Mouse (Mus musculus): ENCODE data around the gene Sqstm1. TPM values are rescaled to one million over a fixed set of nuclear protein-coding genes. Genes with fewer than 3 reads are reported as not detected.
A peak's percentile ranks its signal among the peaks of the same experiment; 100 is the strongest.
"Not testable (repeated sequence)": the region's sequence is repeated elsewhere in the genome, so short reads cannot be mapped to it uniquely, and the experiment has no call there.

Sqstm1 gene
- polyA plus RNA-seq, 1 experiment from 2014 or later = 176 TPM

DNA sequence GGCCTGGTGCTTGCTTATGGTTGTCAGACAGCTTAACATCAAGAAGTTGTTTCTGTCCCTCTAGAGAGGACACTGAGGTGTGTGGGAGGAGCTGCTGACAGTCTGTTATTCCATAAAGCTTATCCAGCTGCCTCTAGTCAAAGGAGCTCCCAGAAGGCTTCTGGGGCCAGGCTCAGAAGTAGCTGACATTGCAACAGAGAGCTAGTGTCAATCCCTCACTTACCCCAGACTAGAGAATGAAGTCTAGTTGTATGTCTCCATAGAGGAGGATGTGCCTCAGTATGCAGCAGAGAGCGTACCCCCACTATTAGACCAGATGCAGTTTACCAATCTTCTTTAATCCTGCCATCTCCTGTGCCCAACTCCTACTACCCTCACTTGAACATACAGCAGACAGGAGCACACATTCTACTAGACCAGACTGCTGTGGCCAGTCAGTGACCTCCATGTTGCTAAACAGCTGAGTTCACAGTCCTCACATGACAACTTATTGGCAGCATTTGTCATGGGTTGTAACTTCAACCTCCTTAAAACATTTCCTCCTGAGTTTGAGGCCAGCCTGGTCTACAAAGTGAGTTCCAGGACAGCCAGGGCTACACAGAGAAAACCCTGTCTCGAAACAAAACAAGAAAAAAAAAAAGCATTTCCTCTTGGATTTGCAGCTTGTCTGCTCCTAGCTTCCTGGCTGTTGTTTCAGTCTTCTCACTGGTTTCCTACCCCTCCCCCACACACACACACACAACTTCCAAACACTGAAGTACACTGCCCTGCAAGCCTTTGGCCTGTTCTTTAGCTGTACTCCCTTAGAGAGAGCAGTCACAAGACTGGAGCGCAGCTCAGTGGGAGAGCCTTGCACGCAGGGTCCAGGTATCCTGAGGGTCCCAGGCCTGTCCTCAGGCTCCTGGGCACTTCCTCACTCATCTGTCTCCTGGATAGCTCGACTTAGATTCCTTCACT, 31.8 kb downstream of the Sqstm1 start:
- H3K27ac ChIP-seq (ENCODE audit: low read depth, low read length) = no peak overlapping the region
- WGBS = 72% methylated on average over 5 of the region's 5 CpGs
- no peak overlapping the region for H3K4me3 ChIP-seq (ENCODE audit: low read depth, low read length)
- no peaks in the 10 kb centered on the region for H3K9me3 ChIP-seq (ENCODE audit: control insufficient read depth, low read length)
- no peak for DNase-seq (ENCODE audit: low spot score)
- no peaks in the 10 kb centered on the region for H3K27me3 ChIP-seq (replicated peaks; ENCODE audit: control insufficient read depth, insufficient read depth, low read length)
- ATAC-seq (replicated peaks; ENCODE audit: low FRiP score) = no peak
- peaks cover 3% of the 10 kb centered on the region; the same call in 1 of the 2 replicates for H3K36me3 ChIP-seq (ENCODE audit: control insufficient read depth, insufficient read depth, low read length)
- H3K9ac ChIP-seq (ENCODE audit: low read depth, low read length) = no peak overlapping the region
- peaks cover 25% of the 10 kb centered on the region for H3K4me1 ChIP-seq (replicated peaks; ENCODE audit: control insufficient read depth, insufficient read depth, low read length)
- no peak overlapping the region for H3K4me2 ChIP-seq

DNA sequence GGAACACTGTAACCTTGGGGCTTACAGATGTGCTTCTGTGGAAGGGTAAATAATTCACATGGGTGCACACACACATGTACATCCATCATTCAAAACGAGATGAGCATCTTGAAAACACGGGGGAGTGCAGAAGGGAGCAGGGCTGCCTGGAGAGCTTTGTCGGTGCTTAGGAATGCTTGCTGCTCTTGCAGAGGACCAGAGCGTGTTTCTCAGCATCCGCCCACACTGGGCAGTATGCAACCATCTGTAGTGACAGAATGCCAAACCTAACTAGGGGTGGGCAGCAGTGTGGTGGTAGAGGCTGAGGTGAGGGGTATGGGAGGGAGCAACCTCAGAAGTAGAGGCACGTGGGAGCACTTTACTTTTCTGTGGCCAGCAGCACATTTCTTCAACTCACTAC, 33.5 kb downstream of the Sqstm1 start:
- Histone ChIP-seq H3K4me2 (no peak overlapping the region), H3K9me3 (ENCODE audit: control insufficient read depth, low read length) (no peaks in the 10 kb centered on the region), H3K36me3 (ENCODE audit: control insufficient read depth, insufficient read depth, low read length) (peaks cover 3% of the 10 kb centered on the region; the same call in 1 of the 2 replicates), H3K4me3 (ENCODE audit: low read depth, low read length) (no peak overlapping the region), H3K27ac (ENCODE audit: low read depth, low read length) (no peak overlapping the region), H3K4me1 (replicated peaks; ENCODE audit: control insufficient read depth, insufficient read depth, low read length) (peaks cover 18% of the 10 kb centered on the region), H3K9ac (ENCODE audit: low read depth, low read length) (no peak overlapping the region), H3K27me3 (replicated peaks; ENCODE audit: control insufficient read depth, insufficient read depth, low read length) (no peaks in the 10 kb centered on the region)
- ATAC-seq (replicated peaks; ENCODE audit: low FRiP score) = no peak
- 82% methylated on average over 6 of the region's 6 CpGs for WGBS
- no peak for DNase-seq (ENCODE audit: low spot score)

DNA sequence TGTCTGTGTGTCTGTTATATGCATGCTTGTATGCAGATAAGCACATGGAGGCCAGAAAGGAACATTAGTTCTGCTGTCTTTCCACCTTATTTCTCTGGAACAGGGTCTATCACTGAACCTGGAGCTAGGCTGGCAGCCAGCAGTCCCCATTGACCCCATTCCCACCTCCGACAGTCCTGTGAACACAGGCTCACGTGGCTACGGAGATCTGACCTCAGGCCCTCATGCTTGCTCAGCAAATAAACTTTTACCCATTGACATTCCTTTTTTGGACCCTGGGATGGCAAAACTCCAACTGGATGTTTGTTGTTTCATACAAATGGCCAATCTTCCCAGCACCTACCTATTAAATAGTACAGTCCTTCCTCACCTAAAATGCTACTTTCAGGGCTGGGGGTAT, 34.3 kb downstream of the Sqstm1 start:
- H3K36me3 ChIP-seq (ENCODE audit: control insufficient read depth, insufficient read depth, low read length) = peaks cover 3% of the 10 kb centered on the region; the same call in 1 of the 2 replicates
- H3K4me3 ChIP-seq (ENCODE audit: low read depth, low read length) = no peak overlapping the region
- no peak for DNase-seq (ENCODE audit: low spot score)
- no peaks in the 10 kb centered on the region for H3K9me3 ChIP-seq (ENCODE audit: control insufficient read depth, low read length)
- H3K4me1 ChIP-seq (replicated peaks; ENCODE audit: control insufficient read depth, insufficient read depth, low read length) = peaks cover 18% of the 10 kb centered on the region
- no peak for ATAC-seq (replicated peaks; ENCODE audit: low FRiP score)
- no peaks in the 10 kb centered on the region for H3K27me3 ChIP-seq (replicated peaks; ENCODE audit: control insufficient read depth, insufficient read depth, low read length)
- H3K9ac ChIP-seq (ENCODE audit: low read depth, low read length) = no peak overlapping the region
- H3K27ac ChIP-seq (ENCODE audit: low read depth, low read length) = no peak overlapping the region
- 80% methylated on average over 3 of the region's 3 CpGs for WGBS
- no peak overlapping the region; the same call in 1 of the 2 replicates for H3K4me2 ChIP-seq

DNA sequence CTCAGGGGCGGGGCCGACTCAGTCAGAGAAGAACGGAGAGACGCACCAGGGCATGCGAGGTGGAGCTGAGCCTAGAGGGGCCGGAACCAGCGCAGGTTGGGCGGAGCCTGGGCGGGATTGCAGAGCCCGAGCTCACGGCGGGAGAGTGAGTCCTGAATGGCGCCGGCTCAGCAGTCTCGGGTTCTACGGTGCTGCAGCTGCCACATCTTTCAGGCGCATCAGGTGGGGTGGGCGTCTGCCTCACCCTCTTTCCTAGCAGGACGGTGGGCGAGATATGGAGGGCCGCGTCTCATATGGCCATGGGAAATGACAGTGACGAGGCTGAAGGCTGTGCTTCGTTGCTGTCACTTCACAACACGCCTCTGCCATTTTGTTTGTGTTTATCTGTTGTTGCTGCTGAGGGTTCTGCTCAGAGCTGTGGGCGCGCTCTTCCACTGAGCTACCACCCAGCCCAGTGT, 35.9 kb downstream of the Sqstm1 start:
- H3K27ac ChIP-seq (ENCODE audit: low read depth, low read length) = peak overlapping the region; percentile 75
- H3K36me3 ChIP-seq (ENCODE audit: control insufficient read depth, insufficient read depth, low read length) = peaks cover 5% of the 10 kb centered on the region; the same call in 1 of the 2 replicates
- H3K27me3 ChIP-seq (replicated peaks; ENCODE audit: control insufficient read depth, insufficient read depth, low read length) = no peaks in the 10 kb centered on the region
- peak; percentile 99 for ATAC-seq (replicated peaks; ENCODE audit: low FRiP score)
- no peaks in the 10 kb centered on the region for H3K9me3 ChIP-seq (ENCODE audit: control insufficient read depth, low read length)
- peak; percentile 97 for DNase-seq (ENCODE audit: low spot score)
- peaks cover 18% of the 10 kb centered on the region for H3K4me1 ChIP-seq (replicated peaks; ENCODE audit: control insufficient read depth, insufficient read depth, low read length)
- H3K9ac ChIP-seq (ENCODE audit: low read depth, low read length) = peak overlapping the region; percentile 88
- H3K4me3 ChIP-seq (ENCODE audit: low read depth, low read length) = peak overlapping the region; percentile 76
- under 1% methylated on average over 27 of the region's 27 CpGs for WGBS
- peak overlapping the region; percentile 93 for H3K4me2 ChIP-seq

DNA sequence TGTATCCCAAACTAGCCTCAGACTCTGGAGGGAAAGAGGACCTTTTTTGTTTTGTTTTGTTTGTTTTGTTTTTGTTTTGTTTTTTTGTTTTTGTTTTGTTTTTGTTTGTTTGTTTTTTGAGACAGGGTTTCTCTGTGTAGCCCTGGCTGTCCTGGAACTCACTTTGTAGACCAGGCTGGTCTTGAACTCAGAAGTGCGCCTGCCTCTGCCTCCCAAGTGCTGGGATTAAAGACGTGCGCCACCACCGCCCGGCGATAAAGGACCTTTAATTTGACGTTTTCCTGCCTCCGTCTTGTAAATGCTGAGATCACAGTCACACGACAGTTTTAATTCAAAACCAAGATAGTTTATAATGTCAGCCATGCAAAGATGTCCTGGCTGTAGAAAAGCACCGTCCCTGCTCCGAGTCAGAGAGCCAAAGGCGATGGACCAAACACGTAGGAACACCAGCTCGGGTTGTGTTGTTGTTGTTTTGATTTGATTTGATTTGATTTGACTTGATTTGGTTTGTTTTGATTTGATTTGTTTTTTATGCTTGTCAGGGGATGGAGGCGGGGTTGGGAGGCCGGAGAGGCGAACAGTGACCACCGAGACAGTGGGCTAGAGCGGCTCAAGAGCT, 36.4 kb downstream of the Sqstm1 start, which contains the start of gene Mrnip:
Gene Mrnip, plus strand, starts transcription at position 334 of the 619 bp plus-strand sequence.
- H3K9me3 ChIP-seq (ENCODE audit: control insufficient read depth, low read length); DNase-seq (ENCODE audit: low spot score); H3K36me3 ChIP-seq (ENCODE audit: control insufficient read depth, insufficient read depth, low read length); H3K27me3 ChIP-seq (replicated peaks; ENCODE audit: control insufficient read depth, insufficient read depth, low read length): not testable (repeated sequence)
- 4% methylated on average over 19 of the region's 19 CpGs for WGBS
- peak; percentile 6; the same call in 1 of the 2 replicates for ATAC-seq (replicated peaks; ENCODE audit: low FRiP score)
- Histone ChIP-seq H3K4me2 (peak within 1 kb of the TSS; percentile 93), H3K4me1 (replicated peaks; ENCODE audit: control insufficient read depth, insufficient read depth, low read length) (peaks cover 18% of the 10 kb centered on the region), H3K9ac (ENCODE audit: low read depth, low read length) (peak within 1 kb of the TSS; percentile 88), H3K4me3 (ENCODE audit: low read depth, low read length) (peak within 1 kb of the TSS; percentile 76), H3K27ac (ENCODE audit: low read depth, low read length) (peak within 1 kb of the TSS; percentile 75)

DNA sequence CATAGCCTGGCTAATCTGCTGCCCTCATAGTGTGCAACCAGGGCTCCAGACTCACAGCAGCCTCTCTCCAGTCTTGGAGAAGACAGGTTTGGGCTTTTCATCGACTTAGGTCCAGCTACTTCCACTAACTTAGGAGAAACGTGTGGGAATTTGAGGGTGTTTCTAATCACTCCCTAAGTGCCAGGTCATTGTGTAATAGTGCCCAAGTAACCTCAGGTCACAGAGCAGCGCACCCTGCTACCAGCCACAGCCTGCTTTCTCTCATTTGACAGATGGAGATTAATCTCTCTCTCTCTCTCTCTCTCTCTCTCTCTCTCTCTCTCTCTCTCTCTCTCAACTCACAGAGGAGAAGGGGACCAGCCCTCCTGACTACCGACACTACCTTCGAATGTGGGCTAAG, 42.3 kb downstream of the Sqstm1 start:
- DNase-seq (ENCODE audit: low spot score) (no peak), ATAC-seq (replicated peaks; ENCODE audit: low FRiP score) (no peak)
- Histone ChIP-seq H3K4me2 (no peak overlapping the region), H3K27ac (ENCODE audit: low read depth, low read length) (no peak overlapping the region), H3K4me3 (ENCODE audit: low read depth, low read length) (no peak overlapping the region), H3K36me3 (ENCODE audit: control insufficient read depth, insufficient read depth, low read length) (peaks cover 9% of the 10 kb centered on the region), H3K4me1 (replicated peaks; ENCODE audit: control insufficient read depth, insufficient read depth, low read length) (no peaks in the 10 kb centered on the region), H3K9me3 (ENCODE audit: control insufficient read depth, low read length) (no peaks in the 10 kb centered on the region), H3K9ac (ENCODE audit: low read depth, low read length) (no peak overlapping the region), H3K27me3 (replicated peaks; ENCODE audit: control insufficient read depth, insufficient read depth, low read length) (no peaks in the 10 kb centered on the region)
- 86% methylated on average over 5 of the region's 5 CpGs for WGBS

DNA sequence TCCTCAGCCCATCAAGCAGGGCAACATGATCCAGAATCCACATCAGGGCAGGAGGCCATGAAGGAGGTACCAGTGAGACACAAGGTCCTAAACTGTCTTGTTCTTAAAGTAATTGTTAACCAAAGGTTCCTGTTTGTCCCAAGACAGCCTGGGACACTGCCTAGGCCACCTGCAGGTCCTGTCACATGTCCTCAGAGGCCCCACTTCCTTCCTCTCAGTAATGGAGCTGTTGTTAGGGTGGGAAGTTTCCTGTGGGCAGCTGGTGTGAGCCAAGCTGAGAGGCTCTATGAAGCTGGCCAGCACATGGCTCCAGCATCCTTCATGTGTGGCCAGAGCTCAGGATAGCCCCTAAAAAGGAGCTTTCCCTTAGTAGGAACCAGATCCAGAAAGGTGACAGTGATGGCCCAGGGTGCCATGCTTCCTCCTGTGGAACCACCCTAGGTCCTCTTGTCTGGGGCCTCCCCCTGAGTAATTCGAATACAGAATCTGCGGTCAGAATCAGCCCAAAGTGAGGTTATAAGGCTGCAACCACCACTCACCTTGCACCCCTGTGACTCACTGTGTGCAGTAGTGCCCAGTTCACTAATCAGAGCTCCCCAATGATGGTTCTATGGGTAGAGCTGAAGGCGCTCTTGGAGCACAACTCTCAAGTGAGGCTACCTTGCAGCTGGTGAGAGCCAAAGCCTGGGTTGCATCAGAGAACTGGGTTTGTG, 48.1 kb downstream of the Sqstm1 start:
- peaks cover 30% of the 10 kb centered on the region for H3K36me3 ChIP-seq (ENCODE audit: control insufficient read depth, insufficient read depth, low read length)
- no peaks in the 10 kb centered on the region for H3K9me3 ChIP-seq (ENCODE audit: control insufficient read depth, low read length)
- H3K4me1 ChIP-seq (replicated peaks; ENCODE audit: control insufficient read depth, insufficient read depth, low read length) = peaks cover 4% of the 10 kb centered on the region; the same call in 1 of the 2 replicates
- no peaks in the 10 kb centered on the region for H3K27me3 ChIP-seq (replicated peaks; ENCODE audit: control insufficient read depth, insufficient read depth, low read length)
- no peak overlapping the region for H3K27ac ChIP-seq (ENCODE audit: low read depth, low read length)
- H3K9ac ChIP-seq (ENCODE audit: low read depth, low read length) = no peak overlapping the region
- no peak for ATAC-seq (replicated peaks; ENCODE audit: low FRiP score)
- WGBS = 85% methylated on average over 3 of the region's 3 CpGs
- DNase-seq (ENCODE audit: low spot score) = no peak
- H3K4me2 ChIP-seq = no peak overlapping the region
- no peak overlapping the region for H3K4me3 ChIP-seq (ENCODE audit: low read depth, low read length)

DNA sequence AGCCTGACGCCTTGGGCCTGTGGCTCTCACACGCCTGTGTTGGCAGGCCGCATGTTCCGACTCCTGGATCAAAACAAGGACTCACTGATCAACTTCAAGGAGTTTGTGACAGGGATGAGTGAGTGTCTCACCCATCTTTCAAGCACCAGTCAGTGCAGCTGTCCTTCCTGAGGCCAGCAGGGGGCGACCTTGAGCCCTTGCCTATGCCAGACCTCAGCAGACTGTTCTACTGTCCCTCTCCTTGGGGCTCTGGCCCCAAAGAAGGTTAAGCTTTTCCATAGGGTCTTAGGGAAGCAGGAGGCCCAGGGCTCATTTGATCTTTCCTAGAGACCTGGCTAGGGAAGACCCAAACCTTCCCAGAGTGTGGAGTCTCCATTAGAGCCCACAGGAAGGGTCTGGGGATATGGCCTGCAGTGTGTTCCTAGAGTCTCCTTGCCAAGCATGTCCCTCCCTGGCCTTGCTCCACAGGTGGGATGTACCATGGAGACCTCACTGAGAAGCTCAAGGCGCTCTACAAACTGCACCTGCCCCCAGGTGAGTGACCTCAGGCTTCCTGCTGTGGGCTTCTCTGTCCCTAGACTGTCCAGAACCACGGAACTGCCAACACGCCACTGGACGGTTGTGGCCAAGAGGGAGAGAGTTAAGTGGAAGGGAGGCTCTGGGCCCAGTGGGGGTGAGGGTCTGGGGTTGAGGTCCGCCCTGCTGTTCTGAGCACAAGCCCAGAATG, 48.9 kb downstream of the Sqstm1 start:
- H3K4me3 ChIP-seq (ENCODE audit: low read depth, low read length) = no peak overlapping the region
- no peaks in the 10 kb centered on the region for H3K9me3 ChIP-seq (ENCODE audit: control insufficient read depth, low read length)
- peaks cover 36% of the 10 kb centered on the region for H3K36me3 ChIP-seq (ENCODE audit: control insufficient read depth, insufficient read depth, low read length)
- H3K27me3 ChIP-seq (replicated peaks; ENCODE audit: control insufficient read depth, insufficient read depth, low read length) = no peaks in the 10 kb centered on the region
- H3K9ac ChIP-seq (ENCODE audit: low read depth, low read length) = no peak overlapping the region
- peak; percentile 56 for DNase-seq (ENCODE audit: low spot score)
- peak; percentile 58 for ATAC-seq (replicated peaks; ENCODE audit: low FRiP score)
- H3K27ac ChIP-seq (ENCODE audit: low read depth, low read length) = no peak overlapping the region
- WGBS = 58% methylated on average over 10 of the region's 10 CpGs
- H3K4me2 ChIP-seq = no peak overlapping the region
- H3K4me1 ChIP-seq (replicated peaks; ENCODE audit: control insufficient read depth, insufficient read depth, low read length) = peaks cover 4% of the 10 kb centered on the region; the same call in 1 of the 2 replicates

All from liver, embryonic 11.5 days (tissue).